Comparison of ENCODE assay signal across 9 mouse cellular contexts in the genomic region with DNA sequence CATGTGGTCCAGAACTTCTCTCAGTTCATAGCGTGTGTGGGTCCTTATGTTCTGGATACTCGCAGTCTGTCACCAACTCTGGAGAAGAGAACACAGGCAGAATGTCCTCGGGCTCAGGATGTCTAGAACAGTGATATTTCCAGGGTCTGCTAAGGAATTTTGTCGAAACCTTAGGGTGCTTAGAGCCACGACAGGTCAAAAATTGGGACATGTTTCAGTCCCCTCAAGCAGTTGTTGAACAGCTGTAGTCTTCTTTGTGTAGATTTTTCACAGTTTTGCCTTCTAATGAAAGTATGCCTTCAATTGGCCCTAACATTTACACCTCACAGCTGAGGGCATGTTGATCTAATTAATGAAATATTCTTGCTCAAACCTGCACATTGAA. TPM values are rescaled to one million over a fixed set of nuclear protein-coding genes. Genes with fewer than 3 reads are reported as not detected.
DNase-seq lines count a peak whose midpoint lies in the region; ATAC-seq and TF ChIP-seq lines count a peak whose summit lies in the region.
"Had no signal": no experiment of that assay in that cellular context is flagged by ENCODE, and none has a peak within 500 bp of the region (broad histone marks: within the 10 kb centered on the region; RNA-seq: fewer than 3 reads in every experiment).

No protein-coding gene starts in this region.

- H3K36me3 ChIP-seq in hindbrain, embryonic 15.5 days = no peaks in the 10 kb centered on the region
- no peaks in the 10 kb centered on the region for H3K36me3 ChIP-seq in midbrain, embryonic 16.5 days (ENCODE audit: control insufficient read depth, insufficient read depth, low read length)

- DNase-seq in layer of hippocampus, adult 11-12 months (ENCODE audit: low spot score) = peak; percentile 24
- DNase-seq in layer of hippocampus, postnatal 36 days = no peak
- no peak for DNase-seq in spleen, adult 18-20 months
- no peak for DNase-seq in gastrocnemius, adult 8-10 months (ENCODE audit: low spot score in 2 of 2)
- no peak for DNase-seq in adrenal gland, postnatal 14 days

- H3K4me1 ChIP-seq in cortical plate, adult 2 months (ENCODE audit: control insufficient read depth, insufficient read depth, low read length) = no peaks in the 10 kb centered on the region; the same call in 1 of the 2 replicates
- peaks cover 23% of the 10 kb centered on the region for H3K4me1 ChIP-seq in hindbrain, embryonic 15.5 days (replicated peaks)
- H3K4me1 ChIP-seq in midbrain, embryonic 16.5 days (ENCODE audit: control insufficient read depth, insufficient read depth, low read length) = peaks cover 17% of the 10 kb centered on the region

- H3K9ac ChIP-seq in hindbrain, embryonic 15.5 days = peak overlapping the region; percentile 77
- H3K9ac ChIP-seq in midbrain, embryonic 16.5 days (ENCODE audit: low read depth, low read length) = peak overlapping the region; percentile 79

- 15% methylated on average over 5 of the region's 5 CpGs for WGBS in hindbrain, embryonic 15.5 days
- 6% methylated on average over 5 of the region's 5 CpGs for WGBS in midbrain, embryonic 16.5 days

- no peak overlapping the region for H3K27ac ChIP-seq in cortical plate, adult 2 months (ENCODE audit: insufficient read depth, low read length)
- peak overlapping the region; percentile 87 for H3K27ac ChIP-seq in hindbrain, embryonic 15.5 days (replicated peaks)
- peak overlapping the region; percentile 86 for H3K27ac ChIP-seq in midbrain, embryonic 16.5 days (ENCODE audit: low read length)

- peak overlapping the region; percentile 61 for H3K4me3 ChIP-seq in cortical plate, adult 2 months (ENCODE audit: insufficient read depth, low read length)
- peak overlapping the region; percentile 87 for H3K4me3 ChIP-seq in hindbrain, embryonic 15.5 days
- H3K4me3 ChIP-seq in midbrain, embryonic 16.5 days (ENCODE audit: low read depth, low read length) = peak overlapping the region; percentile 66

- peak overlapping the region; percentile 90 for H3K4me2 ChIP-seq in hindbrain, embryonic 15.5 days
- H3K4me2 ChIP-seq in midbrain, embryonic 16.5 days (ENCODE audit: low read length) = peak overlapping the region; percentile 69

- no peak for ATAC-seq in hindbrain, embryonic 15.5 days (ENCODE audit: low FRiP score, low read depth)
- ATAC-seq in midbrain, embryonic 16.5 days = peak; percentile 16; the same call in 1 of the 2 replicates

- no peaks in the 10 kb centered on the region for H3K9me3 ChIP-seq in hindbrain, embryonic 15.5 days
- H3K9me3 ChIP-seq in midbrain, embryonic 16.5 days (replicated peaks; ENCODE audit: control insufficient read depth, low read length, poor library complexity, severe bottlenecking) = no peaks in the 10 kb centered on the region

- no peak for TF ChIP-seq POLR2A in cortical plate, adult 2 months (IDR thresholded peaks at IDR 0.05; ENCODE audit: extremely low read depth, insufficient read depth, low read length)

- peaks cover 2% of the 10 kb centered on the region; the same call in 1 of the 2 replicates for H3K27me3 ChIP-seq in hindbrain, embryonic 15.5 days
- no peaks in the 10 kb centered on the region for H3K27me3 ChIP-seq in midbrain, embryonic 16.5 days (ENCODE audit: control insufficient read depth, insufficient read depth, low read depth, low read length)

- TF ChIP-seq CTCF in cortical plate, adult 2 months (IDR thresholded peaks at IDR 0.05; ENCODE audit: extremely low read depth, insufficient read depth, low read length) = no peak

RNA-seq across cellular contexts. Expression of a gene that starts 0.9 kb away (rescaled TPM):
- total RNA-seq in layer of hippocampus, postnatal 36 days (2021) = 10 to 100 TPM; 82.2 to 85.0 TPM
- polyA plus RNA-seq in cortical plate, adult 2 months (2012; rRNA removed) = 73.3 and 76.8 TPM in 2 replicates
- polyA plus RNA-seq in hindbrain, embryonic 15.5 days (2015; fragmentation: Nextera tagmentation; extraction: Ambion mirVana) = 171 and 175 TPM in 2 replicates
- 177 TPM in 2 replicates for polyA plus RNA-seq in midbrain, embryonic 16.5 days (2015; fragmentation: Nextera tagmentation; extraction: Ambion mirVana)
- total RNA-seq in gastrocnemius, adult 8-10 months (2022) = 100 to 1,000 TPM; 110 to 118 (median 113) TPM
- 61.9 and 63.4 TPM in 2 replicates for total RNA-seq in adrenal gland, postnatal 14 days (2021)

RNA-seq across cellular contexts. Expression of a gene that starts 18.6 kb away (rescaled TPM):
- total RNA-seq in layer of hippocampus, postnatal 36 days (2021) = 10 to 100 TPM; 17.5 to 20.2 TPM
- 7.2 and 7.5 TPM in 2 replicates for polyA plus RNA-seq in cortical plate, adult 2 months (2012; rRNA removed)
- polyA plus RNA-seq in hindbrain, embryonic 15.5 days (2015; fragmentation: Nextera tagmentation; extraction: Ambion mirVana) = 7.1 and 7.4 TPM in 2 replicates
- polyA plus RNA-seq in midbrain, embryonic 16.5 days (2015; fragmentation: Nextera tagmentation; extraction: Ambion mirVana) = 7.9 and 8.3 TPM in 2 replicates
- total RNA-seq in gastrocnemius, adult 8-10 months (2022) = 1 to 10 TPM; 4.9 to 8.1 (median 5.5) TPM
- 12.5 and 15.7 TPM in 2 replicates for total RNA-seq in adrenal gland, postnatal 14 days (2021)

RNA-seq across cellular contexts. Expression of a gene that starts 53.0 kb away (rescaled TPM):
- total RNA-seq in layer of hippocampus, postnatal 36 days (2021) = not detected
- 0.55 and 0.96 TPM in 2 replicates for polyA plus RNA-seq in cortical plate, adult 2 months (2012; rRNA removed)
- 0.35 and 3.9 TPM in 2 replicates for polyA plus RNA-seq in hindbrain, embryonic 15.5 days (2015; fragmentation: Nextera tagmentation; extraction: Ambion mirVana)
- polyA plus RNA-seq in midbrain, embryonic 16.5 days (2015; fragmentation: Nextera tagmentation; extraction: Ambion mirVana) = 0.50 and 0.51 TPM in 2 replicates
- under 1 TPM in 3 of 4 experiments, not detected in 1; 0.36 to 0.46 (median 0.40) TPM for total RNA-seq in gastrocnemius, adult 8-10 months (2022)
- total RNA-seq in adrenal gland, postnatal 14 days (2021) = 9.2 and 10.8 TPM in 2 replicates
- total RNA-seq: layer of hippocampus, postnatal 25 days had no signal
